ENCODE assay signal across 9 mouse cellular contexts in genomic region chr9:48644926-48645647, GRCm38 (mm10). TPM values are rescaled to one million over a fixed set of nuclear protein-coding genes. Genes with fewer than 3 reads are reported as not detected.
DNase-seq lines count a peak whose midpoint lies in the region; ATAC-seq and TF ChIP-seq lines count a peak whose summit lies in the region.
"Had no signal": no experiment of that assay in that cellular context is flagged by ENCODE, and none has a peak within 500 bp of the region (broad histone marks: within the 10 kb centered on the region; RNA-seq: fewer than 3 reads in every experiment).

No protein-coding gene starts in this region.

- DNase-seq in heart, adult 18-20 months, result peak; percentile 66 to 78
- no peak for DNase-seq in spleen, adult 2 months (ENCODE audit: low read depth in 1 of 2, low spot score in 2 of 2)
- DNase-seq in spleen, adult 18-20 months, result no peak
- peak; percentile 52 to 64 for DNase-seq in cerebellum, postnatal 25 days
- peak; percentile 62 for DNase-seq in kidney, postnatal 14 days
- peak; percentile 62 for DNase-seq in retina, postnatal 7 days (ENCODE audit: low read depth, low spot score)

- no peak for ATAC-seq in heart, embryonic 12.5 days (ENCODE audit: insufficient number of reproducible peaks, low FRiP score)
- no peak for ATAC-seq in midbrain, embryonic 13.5 days

- H3K4me1 ChIP-seq in heart, embryonic 12.5 days (replicated peaks), result peaks cover 21% of the 10 kb centered on the region
- H3K4me1 ChIP-seq in spleen, adult 2 months (ENCODE audit: control insufficient read depth, insufficient read depth, insufficient read length), result 0 out of 2 replicates have a peak, but pooled peaks cover 2% of the 10 kb centered on the region
- H3K4me1 ChIP-seq in midbrain, embryonic 13.5 days (replicated peaks), result peaks cover 35% of the 10 kb centered on the region

- no peak for TF ChIP-seq POLR2A in spleen, adult 2 months (IDR thresholded peaks at IDR 0.05; ENCODE audit: low read depth, low read length)

- TF ChIP-seq CTCF in spleen, adult 2 months (IDR thresholded peaks at IDR 0.05; ENCODE audit: extremely low read depth, insufficient read depth, insufficient read length, insufficient replicate concordance), result peak; percentile 5; the same call in 1 of the 2 replicates

- H3K27ac ChIP-seq in heart, embryonic 12.5 days (ENCODE audit: poor library complexity, severe bottlenecking), result no peak overlapping the region
- H3K27ac ChIP-seq in spleen, adult 2 months (ENCODE audit: insufficient read depth, low read length), result no peak overlapping the region
- no peak overlapping the region for H3K27ac ChIP-seq in midbrain, embryonic 13.5 days
- H3K27ac ChIP-seq: limb, embryonic 15.5 days had no signal

- H3K36me3 ChIP-seq in heart, embryonic 12.5 days, result no peaks in the 10 kb centered on the region
- H3K36me3 ChIP-seq in spleen, adult 2 months (ENCODE audit: control insufficient read depth, insufficient read depth, low read length), result no peaks in the 10 kb centered on the region
- H3K36me3 ChIP-seq in midbrain, embryonic 13.5 days, result no peaks in the 10 kb centered on the region
- H3K36me3 ChIP-seq: limb, embryonic 15.5 days had no signal

- H3K4me3 ChIP-seq in heart, embryonic 12.5 days, result no peak overlapping the region
- H3K4me3 ChIP-seq in spleen, adult 2 months (ENCODE audit: extremely low read depth, insufficient read depth, insufficient read length), result no peak overlapping the region
- no peak overlapping the region for H3K4me3 ChIP-seq in midbrain, embryonic 13.5 days (replicated peaks)
- H3K4me3 ChIP-seq: limb, embryonic 15.5 days had no signal

- peaks cover 24% of the 10 kb centered on the region for H3K27me3 ChIP-seq in heart, embryonic 12.5 days (replicated peaks)
- peaks cover 6% of the 10 kb centered on the region; the same call in 1 of the 2 replicates for H3K27me3 ChIP-seq in spleen, adult 2 months (ENCODE audit: control insufficient read depth, insufficient read depth, low read length)
- no peaks in the 10 kb centered on the region; the same call in 1 of the 2 replicates for H3K27me3 ChIP-seq in midbrain, embryonic 13.5 days

- H3K9ac ChIP-seq in heart, embryonic 12.5 days, result no peak overlapping the region
- no peak overlapping the region for H3K9ac ChIP-seq in midbrain, embryonic 13.5 days (replicated peaks)
- H3K9ac ChIP-seq: limb, embryonic 15.5 days had no signal

- peaks cover 7% of the 10 kb centered on the region for H3K9me3 ChIP-seq in heart, embryonic 12.5 days (replicated peaks)
- H3K9me3 ChIP-seq in midbrain, embryonic 13.5 days, result peaks cover 7% of the 10 kb centered on the region; the same call in 1 of the 2 replicates
- H3K9me3 ChIP-seq: limb, embryonic 15.5 days had no signal

- WGBS in heart, embryonic 12.5 days, result 40% methylated on average over 13 of the region's 13 CpGs
- 51% methylated on average over 13 of the region's 13 CpGs for WGBS in spleen, adult 2 months
- WGBS in midbrain, embryonic 13.5 days, result 50% methylated on average over 13 of the region's 13 CpGs

- H3K4me2 ChIP-seq in heart, embryonic 12.5 days, result no peak overlapping the region
- no peak overlapping the region for H3K4me2 ChIP-seq in midbrain, embryonic 13.5 days (replicated peaks)
- H3K4me2 ChIP-seq: limb, embryonic 15.5 days had no signal

RNA-seq across cellular contexts. Expression of gene Nnmt, which starts 40.1 kb away (rescaled TPM):
- 1 to 10 TPM; 4.1 to 6.2 TPM for total RNA-seq in heart, adult 18-20 months (2021)
- 3.1 and 3.3 TPM in 2 replicates for polyA plus RNA-seq in heart, embryonic 12.5 days (2016; fragmentation: Nextera tagmentation; extraction: Ambion mirVana)
- 0.60 and 0.94 TPM in 2 replicates for polyA plus RNA-seq in spleen, adult 2 months (2012; rRNA removed)
- polyA plus RNA-seq in midbrain, embryonic 13.5 days (2015; fragmentation: Nextera tagmentation; extraction: Ambion mirVana), result 0.32 and 0.40 TPM in 2 replicates

Comparison
In these comparisons a context has a peak if more than half of its experiments do, and no peak if none do; other contexts are left out.
1. DNase-seq: peak in heart, adult 18-20 months (2 of 2), cerebellum, postnatal 25 days (2 of 2), kidney, postnatal 14 days (single experiment) and retina, postnatal 7 days (single experiment); none in spleen, adult 2 months (0 of 2) and spleen, adult 18-20 months (0 of 2).